Mouse (Mus musculus) intestine, embryonic 15.5 days (tissue): ENCODE measurements at regions not wholly inside any gene's neighbourhood (a gene's known extent, or its start where the extent isn't known, plus 50 kb on each side); places are given as distances from the start of the nearest gene placed in this dataset.

Experiments used
- ATAC-seq: fragments of 200-750 bp; cut with Nextera tagmentation; 2 replicates; pipeline ENCODE4 v1.8.0; 2017; ENCODE audit warnings: moderate TSS enrichment, moderate library complexity
- H3K27ac ChIP-seq: fragments of 300-500 bp; sonication (generic); 2 replicates; pipeline ENCODE4 v1.5.1; 2015; ENCODE audit warnings: mild to moderate bottlenecking, inconsistent platforms
- H3K27me3 ChIP-seq: fragments of 300-500 bp; sonication (generic); replicated peaks from 2 replicates; pipeline ENCODE4 v1.6.1; 2015; ENCODE audit warnings: inconsistent platforms
- H3K36me3 ChIP-seq: fragments of 300-500 bp; sonication (generic); 2 replicates; pipeline ENCODE4 v1.6.1; 2015; ENCODE audit warnings: inconsistent platforms
- H3K4me1 ChIP-seq: fragments of 300-500 bp; sonication (generic); replicated peaks from 2 replicates; pipeline ENCODE4 v1.6.1; 2015; ENCODE audit warnings: inconsistent platforms
- H3K4me2 ChIP-seq: fragments of 300-500 bp; sonication (generic); replicated peaks from 2 replicates; pipeline ENCODE4 v1.6.1; 2015; ENCODE audit warnings: mild to moderate bottlenecking, inconsistent platforms
- H3K4me3 ChIP-seq: fragments of 300-500 bp; sonication (generic); replicated peaks from 2 replicates; pipeline ENCODE4 v1.5.1; 2015; ENCODE audit warnings: inconsistent platforms
- H3K9ac ChIP-seq: fragments of 300-500 bp; sonication (generic); 2 replicates; pipeline ENCODE4 v1.6.1; 2015; ENCODE audit warnings: inconsistent platforms
- H3K9me3 ChIP-seq: fragments of 300-500 bp; sonication (generic); 2 replicates; pipeline ENCODE4 v1.6.1; 2016; ENCODE audit warnings: inconsistent platforms
- WGBS: fragments of 180-500 bp; shearing (Covaris S2); methylation state at CpG from one replicate; pipeline ENCODE4 v1.1.7; 2015; 5-methylcytosine and 5-hydroxymethylcytosine counted together

- Histone ChIP-seq H3K27me3 (no peaks in the 10 kb centered on the region), H3K4me3 (no peak overlapping the region), H3K9me3 (no peaks in the 10 kb centered on the region), H3K9ac (no peak overlapping the region), H3K4me1 (no peaks in the 10 kb centered on the region), H3K36me3 (no peaks in the 10 kb centered on the region), H3K27ac (no peak overlapping the region), H3K4me2 (no peak overlapping the region)
- 85% methylated on average over 4 of the region's 4 CpGs for WGBS
- no peak for ATAC-seq
These were observed 787.4 kb downstream of the 5730522E02Rik start for GRCm38 (mm10) chr11:25423186-25423585.

GRCm38 (mm10) chr11:25421486-25421885, 789.1 kb downstream of the 5730522E02Rik start:
- peak; percentile 70; the same call in 1 of the 2 replicates for ATAC-seq
- Histone ChIP-seq H3K4me2 (no peak overlapping the region), H3K4me1 (no peaks in the 10 kb centered on the region), H3K27me3 (no peaks in the 10 kb centered on the region), H3K9me3 (no peaks in the 10 kb centered on the region), H3K9ac (no peak overlapping the region), H3K4me3 (no peak overlapping the region), H3K27ac (no peak overlapping the region), H3K36me3 (no peaks in the 10 kb centered on the region)

- no peak for ATAC-seq
- H3K4me1 ChIP-seq: no peaks in the 10 kb centered on the region
- H3K27ac ChIP-seq: no peak overlapping the region
- no peak overlapping the region for H3K4me3 ChIP-seq
- no peak overlapping the region for H3K9ac ChIP-seq
- H3K36me3 ChIP-seq: no peaks in the 10 kb centered on the region
- no peaks in the 10 kb centered on the region for H3K27me3 ChIP-seq
- no peaks in the 10 kb centered on the region for H3K9me3 ChIP-seq
- H3K4me2 ChIP-seq: no peak overlapping the region
- WGBS: 79% methylated on average over 4 of the region's 4 CpGs
These were observed 800.0 kb downstream of the 5730522E02Rik start for GRCm38 (mm10) chr11:25410403-25411090.

- no peak overlapping the region for H3K4me2 ChIP-seq
- no peak for ATAC-seq
- H3K4me3 ChIP-seq: no peak overlapping the region
- H3K4me1 ChIP-seq: no peaks in the 10 kb centered on the region
- no peak overlapping the region for H3K9ac ChIP-seq
- no peaks in the 10 kb centered on the region for H3K27me3 ChIP-seq
- H3K27ac ChIP-seq: no peak overlapping the region
- H3K36me3 ChIP-seq: no peaks in the 10 kb centered on the region
- no peaks in the 10 kb centered on the region for H3K9me3 ChIP-seq
- 71% methylated on average over 2 of the region's 2 CpGs for WGBS
These were observed 818.9 kb downstream of the 5730522E02Rik start for GRCm38 (mm10) chr11:25391649-25392048.

- Histone ChIP-seq H3K9me3 (no peaks in the 10 kb centered on the region), H3K9ac (no peak overlapping the region), H3K27ac (no peak overlapping the region), H3K27me3 (no peaks in the 10 kb centered on the region), H3K4me1 (no peaks in the 10 kb centered on the region), H3K36me3 (no peaks in the 10 kb centered on the region), H3K4me2 (no peak overlapping the region), H3K4me3 (no peak overlapping the region)
- 86% methylated on average over 2 of the region's 2 CpGs for WGBS
- no peak for ATAC-seq
These were observed 843.5 kb downstream of the 5730522E02Rik start for GRCm38 (mm10) chr11:25367111-25367510.

- Histone ChIP-seq H3K9ac (no peak overlapping the region), H3K27ac (no peak overlapping the region), H3K4me1 (no peaks in the 10 kb centered on the region), H3K4me3 (no peak overlapping the region), H3K36me3 (no peaks in the 10 kb centered on the region), H3K9me3 (no peaks in the 10 kb centered on the region), H3K27me3 (no peaks in the 10 kb centered on the region), H3K4me2 (no peak overlapping the region)
- 74% methylated on average over 6 of the region's 6 CpGs for WGBS
- ATAC-seq: no peak
These were observed 845.1 kb downstream of the 5730522E02Rik start for GRCm38 (mm10) chr11:25365433-25365832.

- no peaks in the 10 kb centered on the region for H3K9me3 ChIP-seq
- ATAC-seq: no peak
- 89% methylated on average over 1 of the region's 1 CpGs for WGBS
These were observed 850.8 kb downstream of the 5730522E02Rik start for GRCm38 (mm10) chr11:25359723-25360122.

GRCm38 (mm10) chr11:25357717-25358411, 852.7 kb downstream of the 5730522E02Rik start:
- Histone ChIP-seq H3K4me2 (peak overlapping the region; percentile 61), H3K9me3 (no peaks in the 10 kb centered on the region), H3K4me3 (peak overlapping the region; percentile 17), H3K9ac (no peak overlapping the region), H3K36me3 (no peaks in the 10 kb centered on the region), H3K27ac (no peak overlapping the region), H3K27me3 (no peaks in the 10 kb centered on the region), H3K4me1 (peaks cover 11% of the 10 kb centered on the region; the same call in 1 of the 2 replicates)
- WGBS: 7% methylated on average over 10 of the region's 10 CpGs
- no peak; the same call in 1 of the 2 replicates for ATAC-seq

More at GRCm38 (mm10) chr11:25359723-25360122, 850.8 kb downstream of the 5730522E02Rik start:
- H3K4me3 ChIP-seq: no peak overlapping the region
- no peak overlapping the region for H3K9ac ChIP-seq
- no peaks in the 10 kb centered on the region for H3K36me3 ChIP-seq
- no peaks in the 10 kb centered on the region for H3K27me3 ChIP-seq
- peaks cover 11% of the 10 kb centered on the region; the same call in 1 of the 2 replicates for H3K4me1 ChIP-seq
- no peak overlapping the region for H3K4me2 ChIP-seq
- no peak overlapping the region for H3K27ac ChIP-seq

GRCm38 (mm10) chr11:25356671-25357586, 853.6 kb downstream of the 5730522E02Rik start:
- no peak overlapping the region for H3K9ac ChIP-seq
- peak overlapping the region; percentile 17 for H3K4me3 ChIP-seq
- H3K9me3 ChIP-seq: no peaks in the 10 kb centered on the region
- H3K4me1 ChIP-seq: peaks cover 11% of the 10 kb centered on the region; the same call in 1 of the 2 replicates
- 13% methylated on average over 19 of the region's 19 CpGs for WGBS
- H3K36me3 ChIP-seq: no peaks in the 10 kb centered on the region
- no peaks in the 10 kb centered on the region for H3K27me3 ChIP-seq
- no peak overlapping the region for H3K27ac ChIP-seq
- peak; percentile 71; the same call in 1 of the 2 replicates for ATAC-seq
- H3K4me2 ChIP-seq: peak overlapping the region; percentile 61

GRCm38 (mm10) chr11:25335667-25336066, 874.9 kb downstream of the 5730522E02Rik start:
- Histone ChIP-seq H3K4me3 (no peak overlapping the region), H3K36me3 (no peaks in the 10 kb centered on the region), H3K27ac (no peak overlapping the region), H3K9me3 (no peaks in the 10 kb centered on the region), H3K4me1 (no peaks in the 10 kb centered on the region), H3K9ac (no peak overlapping the region), H3K4me2 (no peak overlapping the region), H3K27me3 (no peaks in the 10 kb centered on the region)
- WGBS: 68% methylated on average over 2 of the region's 2 CpGs
- ATAC-seq: no peak

- no peak for ATAC-seq
- no peaks in the 10 kb centered on the region for H3K27me3 ChIP-seq
- WGBS: 68% methylated on average over 4 of the region's 4 CpGs
- H3K4me1 ChIP-seq: no peaks in the 10 kb centered on the region
- H3K9me3 ChIP-seq: no peaks in the 10 kb centered on the region
- H3K27ac ChIP-seq: no peak overlapping the region
- H3K9ac ChIP-seq: no peak overlapping the region
- no peak overlapping the region for H3K4me3 ChIP-seq
- no peaks in the 10 kb centered on the region for H3K36me3 ChIP-seq
- H3K4me2 ChIP-seq: no peak overlapping the region
These were observed 879.9 kb downstream of the 5730522E02Rik start for GRCm38 (mm10) chr11:25330696-25331095.

GRCm38 (mm10) chr11:25322426-25322825, 888.1 kb downstream of the 5730522E02Rik start:
- H3K9me3 ChIP-seq: no peaks in the 10 kb centered on the region

More at GRCm38 (mm10) chr11:25322426-25322825, 888.1 kb downstream of the 5730522E02Rik start:
- H3K36me3 ChIP-seq: no peaks in the 10 kb centered on the region
- H3K4me1 ChIP-seq: no peaks in the 10 kb centered on the region
- no peak overlapping the region for H3K4me3 ChIP-seq
- H3K27ac ChIP-seq: no peak overlapping the region
- H3K4me2 ChIP-seq: no peak overlapping the region
- no peak overlapping the region for H3K9ac ChIP-seq
- ATAC-seq: no peak
- H3K27me3 ChIP-seq: no peaks in the 10 kb centered on the region
